Mouse (Mus musculus): ENCODE data around the gene Car14. TPM values are rescaled to one million over a fixed set of nuclear protein-coding genes. Genes with fewer than 3 reads are reported as not detected.
"Not testable (repeated sequence)": the region's sequence is repeated elsewhere in the genome, so short reads cannot be mapped to it uniquely, and the experiment has no call there.

The Car14 gene
- 19.2 and 19.5 TPM in 2 replicates for polyA plus RNA-seq (2016; fragmentation: Nextera tagmentation; extraction: Ambion mirVana)

- Histone ChIP-seq H3K27ac (replicated peaks) (peak within 1 kb of the TSS; percentile 30), H3K9me3 (no peaks in the 10 kb centered on the region), H3K4me3 (peak within 1 kb of the TSS; percentile 35), H3K4me2 (replicated peaks) (peak within 1 kb of the TSS; percentile 70), H3K9ac (replicated peaks) (peak within 1 kb of the TSS; percentile 58), H3K36me3 (no peaks in the 10 kb centered on the region), H3K4me1 (peaks cover 45% of the 10 kb centered on the region), H3K27me3 (peaks cover 27% of the 10 kb centered on the region)
- peak; percentile 65 for ATAC-seq (ENCODE audit: low FRiP score, low read depth)
- WGBS, result 2% methylated on average over 15 of the region's 15 CpGs
These were observed at the start of gene Car14 for GRCm38 (mm10) chr3:95904568-95904967. TSS of gene Car14 (minus strand) at chr3:95904691.

DNA sequence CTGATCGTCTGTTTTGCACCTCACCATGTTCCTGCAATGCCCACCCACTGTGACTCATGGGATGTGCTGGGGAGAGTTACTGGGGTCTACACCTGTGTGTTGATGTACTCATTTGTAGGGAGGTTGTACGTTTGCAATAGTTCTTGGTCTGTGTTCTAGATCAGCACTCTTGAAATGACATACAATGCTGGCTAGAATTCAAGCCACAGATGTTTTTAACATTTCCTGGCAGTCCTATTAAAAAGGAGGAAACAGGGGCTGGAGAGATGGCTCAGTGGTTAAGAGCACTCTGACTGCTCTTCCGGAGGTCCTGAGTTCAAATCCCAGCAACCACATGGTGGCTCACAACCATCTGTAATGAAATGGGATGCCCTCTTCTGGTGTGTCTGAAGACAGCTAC, 49.0 kb upstream of the Car14 start:
- H3K27ac ChIP-seq (replicated peaks), result peak overlapping the region; percentile 80
- 0 out of 2 replicates have a peak, but pooled peaks cover 6% of the 10 kb centered on the region for H3K36me3 ChIP-seq
- no peak for ATAC-seq (ENCODE audit: low FRiP score, low read depth)
- H3K4me2 ChIP-seq (replicated peaks), result no peak overlapping the region
- peaks cover 13% of the 10 kb centered on the region for H3K4me1 ChIP-seq
- H3K27me3 ChIP-seq, result no peaks in the 10 kb centered on the region
- H3K9ac ChIP-seq (replicated peaks), result 0 out of 2 replicates have a peak overlapping the region, but pooled peaks have one; percentile 0
- H3K4me3 ChIP-seq, result no peak overlapping the region
- no peaks in the 10 kb centered on the region for H3K9me3 ChIP-seq
- WGBS, result 67% methylated on average over 3 of the region's 3 CpGs

GRCm38 (mm10) chr3:95953023-95953422, 48.5 kb upstream of the Car14 start:
- H3K4me2 ChIP-seq (replicated peaks), result no peak overlapping the region
- H3K27ac ChIP-seq (replicated peaks), result peak overlapping the region; percentile 80
- no peak for ATAC-seq (ENCODE audit: low FRiP score, low read depth)
- H3K9me3 ChIP-seq, result no peaks in the 10 kb centered on the region
- 0 out of 2 replicates have a peak, but pooled peaks cover 10% of the 10 kb centered on the region for H3K36me3 ChIP-seq
- peaks cover 13% of the 10 kb centered on the region for H3K4me1 ChIP-seq
- no peaks in the 10 kb centered on the region for H3K27me3 ChIP-seq
- no peak overlapping the region for H3K4me3 ChIP-seq
- H3K9ac ChIP-seq (replicated peaks), result 0 out of 2 replicates have a peak overlapping the region, but pooled peaks have one; percentile 0

- peak overlapping the region; percentile 98 for H3K27ac ChIP-seq (replicated peaks)
These were observed 47.1 kb upstream of the Car14 start for GRCm38 (mm10) chr3:95951566-95951965.

GRCm38 (mm10) chr3:95950763-95951551, 46.5 kb upstream of the Car14 start:
- H3K27ac ChIP-seq (replicated peaks), result peak overlapping the region; percentile 98
- ATAC-seq (ENCODE audit: low FRiP score, low read depth), result peak; percentile 95
- peak overlapping the region; percentile 64 for H3K9ac ChIP-seq (replicated peaks)
- H3K36me3 ChIP-seq, result peaks cover 16% of the 10 kb centered on the region
- 2% methylated on average over 49 of the region's 49 CpGs for WGBS
- peak overlapping the region; percentile 57 for H3K4me3 ChIP-seq
- no peaks in the 10 kb centered on the region for H3K9me3 ChIP-seq
- peaks cover 13% of the 10 kb centered on the region for H3K4me1 ChIP-seq
- H3K4me2 ChIP-seq (replicated peaks), result peak overlapping the region; percentile 75
- no peaks in the 10 kb centered on the region for H3K27me3 ChIP-seq

More at GRCm38 (mm10) chr3:95951566-95951965, 47.1 kb upstream of the Car14 start:
- Histone ChIP-seq H3K4me1 (peaks cover 13% of the 10 kb centered on the region), H3K4me3 (peak overlapping the region; percentile 57), H3K4me2 (replicated peaks) (peak overlapping the region; percentile 75), H3K9ac (replicated peaks) (peak overlapping the region; percentile 64), H3K36me3 (0 out of 2 replicates have a peak, but pooled peaks cover 11% of the 10 kb centered on the region)
- H3K9me3 ChIP-seq; ATAC-seq (ENCODE audit: low FRiP score, low read depth); H3K27me3 ChIP-seq: not testable (repeated sequence)
- WGBS, result 73% methylated on average over 12 of the region's 12 CpGs

DNA sequence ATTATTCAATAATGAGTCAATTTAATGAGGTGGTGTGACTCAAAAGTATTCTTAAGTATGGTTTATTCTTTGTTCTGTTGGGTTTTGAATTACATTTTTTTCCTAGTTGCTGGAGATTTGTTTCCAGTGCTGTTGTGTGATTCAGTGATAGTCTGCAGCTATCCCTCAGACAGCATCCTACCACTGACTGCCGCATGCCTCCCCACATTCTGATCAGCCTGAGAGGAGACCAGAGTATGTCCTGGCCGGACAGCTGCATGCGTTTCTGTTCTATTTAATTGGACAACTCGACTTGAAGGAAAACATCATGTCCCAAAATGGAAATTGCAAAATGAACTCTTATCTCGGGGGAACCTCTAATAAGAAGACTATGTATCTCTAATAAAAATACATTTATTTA, 43.8 kb upstream of the Car14 start:
- Histone ChIP-seq H3K4me1 (peaks cover 11% of the 10 kb centered on the region), H3K9me3 (no peaks in the 10 kb centered on the region), H3K4me2 (replicated peaks) (no peak overlapping the region), H3K4me3 (no peak overlapping the region), H3K36me3 (peaks cover 37% of the 10 kb centered on the region), H3K27ac (replicated peaks) (no peak overlapping the region), H3K9ac (replicated peaks) (no peak overlapping the region), H3K27me3 (no peaks in the 10 kb centered on the region)
- WGBS, result 93% methylated on average over 5 of the region's 5 CpGs
- ATAC-seq (ENCODE audit: low FRiP score, low read depth), result no peak

DNA sequence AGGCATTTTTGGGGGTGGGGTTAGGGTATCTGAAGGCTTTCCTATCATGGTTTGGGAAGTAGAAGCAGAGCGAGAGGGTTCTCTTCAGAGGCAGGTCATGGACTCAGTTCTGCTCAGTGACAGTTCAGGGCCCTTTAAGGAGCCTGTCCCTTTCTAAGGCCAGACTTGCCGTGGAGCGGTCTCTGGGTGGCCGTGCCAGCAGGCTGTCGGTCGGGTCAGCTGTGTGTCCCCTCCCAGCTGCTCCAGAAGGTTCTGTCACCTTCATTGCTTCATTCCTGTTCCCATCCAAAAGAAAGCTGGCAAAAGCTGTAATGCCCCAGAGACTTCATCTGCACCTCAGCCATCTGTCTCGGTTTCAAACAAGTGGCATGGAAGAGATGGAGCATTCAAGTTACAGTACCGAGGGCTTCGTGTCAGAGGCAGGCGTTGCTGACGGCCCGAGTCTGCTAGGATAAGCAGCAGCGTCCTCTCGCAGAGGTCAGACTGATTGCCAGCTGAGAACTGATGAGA, 41.3 kb upstream of the Car14 start:
- no peaks in the 10 kb centered on the region for H3K9me3 ChIP-seq
- ATAC-seq (ENCODE audit: low FRiP score, low read depth), result no peak
- no peak overlapping the region for H3K9ac ChIP-seq (replicated peaks)

GRCm38 (mm10) chr3:95944742-95945141, 40.3 kb upstream of the Car14 start:
- Histone ChIP-seq H3K27me3 (no peaks in the 10 kb centered on the region), H3K4me1 (no peaks in the 10 kb centered on the region), H3K27ac (replicated peaks) (no peak overlapping the region), H3K4me3 (no peak overlapping the region), H3K4me2 (replicated peaks) (no peak overlapping the region), H3K9ac (replicated peaks) (no peak overlapping the region), H3K9me3 (no peaks in the 10 kb centered on the region), H3K36me3 (peaks cover 71% of the 10 kb centered on the region)
- no peak for ATAC-seq (ENCODE audit: low FRiP score, low read depth)
- WGBS, result 94% methylated on average over 8 of the region's 8 CpGs

More for the DNA sequence above, 41.3 kb upstream of the Car14 start:
- no peaks in the 10 kb centered on the region for H3K4me1 ChIP-seq
- no peak overlapping the region for H3K4me2 ChIP-seq (replicated peaks)
- H3K4me3 ChIP-seq, result no peak overlapping the region
- H3K36me3 ChIP-seq, result peaks cover 61% of the 10 kb centered on the region
- no peak overlapping the region for H3K27ac ChIP-seq (replicated peaks)
- H3K27me3 ChIP-seq, result no peaks in the 10 kb centered on the region
- WGBS, result 88% methylated on average over 14 of the region's 14 CpGs

DNA sequence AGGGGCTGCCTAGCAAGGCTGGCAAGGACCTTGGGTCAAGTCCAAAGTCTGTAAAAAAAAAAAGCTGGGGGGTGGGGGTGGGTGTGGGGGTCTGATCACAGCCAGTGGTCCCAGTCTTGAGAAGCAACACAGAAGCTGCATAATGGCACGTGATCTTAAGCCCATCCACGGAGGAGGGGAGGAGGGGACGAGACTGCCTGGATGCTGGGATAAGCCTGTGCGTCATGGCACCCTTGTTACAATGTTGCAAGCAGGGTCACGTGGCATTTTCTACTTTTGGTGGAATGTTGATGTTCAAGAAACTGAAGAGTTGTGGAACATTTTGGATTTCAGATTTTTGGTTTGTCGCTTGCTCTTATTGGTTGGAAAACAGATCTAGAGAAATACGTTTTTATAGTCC, 38.7 kb upstream of the Car14 start:
- WGBS, result 91% methylated on average over 7 of the region's 7 CpGs
- no peaks in the 10 kb centered on the region for H3K27me3 ChIP-seq
- no peak overlapping the region for H3K4me3 ChIP-seq
- peaks cover 77% of the 10 kb centered on the region for H3K36me3 ChIP-seq
- H3K27ac ChIP-seq (replicated peaks), result no peak overlapping the region
- no peaks in the 10 kb centered on the region for H3K4me1 ChIP-seq
- H3K9me3 ChIP-seq, result no peaks in the 10 kb centered on the region
- ATAC-seq (ENCODE audit: low FRiP score, low read depth), result no peak
- no peak overlapping the region for H3K4me2 ChIP-seq (replicated peaks)
- no peak overlapping the region for H3K9ac ChIP-seq (replicated peaks)

- 87% methylated on average over 6 of the region's 6 CpGs for WGBS
- H3K27ac ChIP-seq (replicated peaks), result no peak overlapping the region
- H3K27me3 ChIP-seq, result no peaks in the 10 kb centered on the region
- H3K9ac ChIP-seq (replicated peaks), result no peak overlapping the region
- no peak for ATAC-seq (ENCODE audit: low FRiP score, low read depth)
- H3K9me3 ChIP-seq, result no peaks in the 10 kb centered on the region
- no peaks in the 10 kb centered on the region for H3K4me1 ChIP-seq
- H3K4me3 ChIP-seq, result no peak overlapping the region
- no peak overlapping the region for H3K4me2 ChIP-seq (replicated peaks)
- H3K36me3 ChIP-seq, result peaks cover 81% of the 10 kb centered on the region
These were observed 38.3 kb upstream of the Car14 start for GRCm38 (mm10) chr3:95942749-95943148.

DNA sequence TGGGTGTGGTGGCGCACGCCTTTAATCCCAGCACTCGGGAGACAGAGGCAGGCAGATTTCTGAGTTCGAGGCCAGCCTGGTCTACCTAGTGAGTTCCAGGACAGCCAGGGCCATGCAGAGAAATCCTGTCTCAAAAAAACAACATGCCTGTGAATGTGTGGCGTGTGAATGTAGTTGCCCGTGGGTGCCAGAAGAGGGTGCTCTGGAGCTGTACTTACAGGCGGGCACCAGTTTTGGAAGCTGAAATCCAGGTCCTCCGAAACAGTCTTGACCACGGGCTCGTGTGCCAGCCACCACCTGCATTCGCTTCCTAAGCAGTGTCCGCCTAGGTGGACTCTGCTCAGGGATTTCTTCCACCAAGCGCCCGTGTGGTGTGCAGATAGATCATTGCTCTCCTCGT, 34.3 kb upstream of the Car14 start:
- Histone ChIP-seq H3K4me1 (no peaks in the 10 kb centered on the region), H3K9me3 (no peaks in the 10 kb centered on the region), H3K36me3 (peaks cover 88% of the 10 kb centered on the region), H3K27ac (replicated peaks) (no peak overlapping the region), H3K9ac (replicated peaks) (no peak overlapping the region), H3K27me3 (no peaks in the 10 kb centered on the region), H3K4me2 (replicated peaks) (no peak overlapping the region), H3K4me3 (no peak overlapping the region)
- ATAC-seq (ENCODE audit: low FRiP score, low read depth), result no peak
- 97% methylated on average over 15 of the region's 15 CpGs for WGBS

DNA sequence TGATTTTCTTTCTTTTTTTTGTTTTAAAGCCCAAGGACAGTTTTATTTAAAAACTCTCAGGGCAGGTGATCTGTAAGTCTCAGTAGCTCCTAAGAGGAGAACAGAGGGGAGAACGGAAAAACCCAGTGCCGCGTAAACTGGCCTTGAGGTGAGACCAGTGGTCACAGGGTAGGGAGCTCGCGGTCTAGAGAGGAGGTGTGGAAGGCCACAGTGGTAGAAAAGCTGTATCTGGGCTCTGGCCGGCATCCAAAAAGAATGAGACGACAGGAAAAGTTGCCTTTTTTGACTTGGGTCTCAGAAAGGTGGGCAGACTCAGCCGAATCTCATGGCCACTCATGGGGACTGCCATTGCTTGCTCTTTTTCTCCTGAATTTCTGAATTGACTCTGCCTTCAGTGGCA, 33.7 kb upstream of the Car14 start:
- Histone ChIP-seq H3K36me3 (peaks cover 91% of the 10 kb centered on the region), H3K4me3 (no peak overlapping the region), H3K9me3 (no peaks in the 10 kb centered on the region), H3K27ac (replicated peaks) (no peak overlapping the region), H3K27me3 (no peaks in the 10 kb centered on the region), H3K4me1 (no peaks in the 10 kb centered on the region), H3K9ac (replicated peaks) (no peak overlapping the region; the same call in 1 of the 2 replicates), H3K4me2 (replicated peaks) (no peak overlapping the region)
- ATAC-seq (ENCODE audit: low FRiP score, low read depth), result no peak
- 98% methylated on average over 8 of the region's 8 CpGs for WGBS
